Mouse (Mus musculus): ENCODE data around the gene Fam83b. TPM values are rescaled to one million over a fixed set of nuclear protein-coding genes. Genes with fewer than 3 reads are reported as not detected.

Fam83b gene
- total RNA-seq, 2 experiments from 2014 or later = 0.20 to 0.36 TPM

DNA sequence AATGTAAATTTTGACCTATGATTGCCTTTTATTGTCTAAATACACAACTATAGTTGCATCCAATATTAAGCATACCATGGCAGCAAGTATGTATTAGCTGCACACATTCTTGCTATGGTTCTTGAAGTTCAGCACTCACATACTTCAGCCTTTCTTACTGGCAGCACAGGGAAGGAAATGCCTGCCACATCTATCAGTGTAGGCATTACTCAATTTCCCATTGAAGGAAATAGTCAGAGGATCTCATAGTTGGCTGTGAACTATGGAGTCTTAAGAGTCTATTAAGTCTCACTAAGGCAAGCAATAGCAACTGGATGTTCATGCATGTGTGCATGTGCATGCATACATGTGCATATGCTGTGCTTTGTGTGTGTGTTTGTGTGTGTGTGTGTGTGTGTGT lies 41.3 kb downstream of the Fam83b start:
- intact Hi-C loops (cut with DNase I) = no loop called here
- DNase-seq = no peak

DNA sequence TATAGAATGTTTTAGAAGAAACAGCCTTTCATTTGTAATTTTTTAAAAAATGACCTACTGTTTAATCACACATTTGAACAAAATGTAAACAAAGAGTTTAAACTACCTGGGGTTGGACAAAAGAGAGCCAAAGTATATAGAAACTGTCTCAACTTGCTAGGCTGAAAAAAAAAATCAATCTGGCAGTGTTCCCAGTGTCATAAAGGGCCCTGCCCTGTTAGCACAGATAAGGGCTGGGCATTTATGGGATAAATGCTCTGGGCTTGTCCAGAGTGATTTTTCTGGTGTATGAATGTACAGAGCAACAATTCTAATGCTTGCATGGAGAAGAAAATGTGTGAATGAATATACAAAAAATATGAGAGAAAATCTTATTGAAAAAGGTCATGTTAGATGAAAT lies 43.8 kb downstream of the Fam83b start:
- no peak for DNase-seq
- intact Hi-C loops (cut with DNase I) = no loop called here

DNA sequence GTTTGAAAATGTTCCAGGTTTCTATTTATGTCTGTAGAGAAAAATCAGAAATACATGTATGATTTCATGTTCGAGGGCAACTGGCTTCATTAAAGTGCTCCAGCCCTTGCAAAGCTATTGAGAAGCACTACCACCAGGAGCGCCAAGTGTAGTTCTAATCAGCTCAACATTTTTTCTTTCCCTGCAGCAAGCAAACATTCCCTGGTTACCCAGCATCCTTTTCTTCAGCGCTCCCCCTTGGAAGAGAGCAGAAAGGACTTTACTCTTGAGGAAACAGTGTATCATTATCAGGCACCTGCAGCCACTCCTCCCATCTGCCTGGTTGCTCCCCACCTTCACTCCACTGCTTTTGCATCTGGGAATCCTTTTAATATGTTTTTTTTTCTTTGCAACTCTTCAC lies 45.3 kb downstream of the Fam83b start:
- intact Hi-C loops (cut with DNase I) = no loop called here
- no peak for DNase-seq

DNA sequence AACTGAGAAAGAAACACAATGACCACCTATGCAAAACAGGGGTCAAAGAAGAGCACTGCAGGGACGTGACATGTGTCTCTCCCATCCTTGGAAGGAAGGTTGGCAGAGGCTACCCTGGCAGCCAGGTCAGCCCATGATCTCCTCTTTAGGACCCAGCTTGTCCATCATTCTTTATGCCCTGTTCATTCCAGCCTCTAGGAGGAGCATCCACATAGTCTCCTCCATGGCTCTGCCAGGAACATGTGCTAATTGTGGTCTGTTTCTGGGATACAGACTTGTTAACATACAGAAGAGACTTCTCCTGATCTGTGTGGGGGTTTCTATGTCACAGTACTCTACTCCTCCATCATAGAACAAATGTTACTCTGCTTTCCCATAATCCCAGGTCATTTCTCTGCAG lies 48.3 kb downstream of the Fam83b start:
- intact Hi-C loops (cut with DNase I) = no loop called here
- DNase-seq = no peak

DNA sequence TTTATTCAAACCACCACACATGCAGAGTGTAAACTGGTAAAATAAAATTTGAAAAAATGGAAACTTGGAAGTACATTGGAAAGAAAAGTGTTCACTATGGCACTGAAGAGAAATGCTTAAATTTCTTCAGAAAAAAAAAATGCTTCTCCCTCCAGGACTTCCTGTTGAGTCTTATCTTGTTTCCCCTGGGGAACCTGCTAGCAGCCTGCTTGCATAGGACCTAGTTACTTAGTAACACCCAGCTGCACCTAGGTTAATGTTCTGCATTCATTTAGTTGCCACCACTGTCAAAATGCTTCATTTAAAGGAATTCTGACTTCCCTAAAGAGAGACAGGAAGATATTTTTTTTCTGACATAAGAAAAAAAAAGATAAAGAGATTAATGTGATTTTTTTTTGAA lies 61.3 kb downstream of the Fam83b start:
- no peak for DNase-seq
- intact Hi-C loops (cut with DNase I) = no loop called here

DNA sequence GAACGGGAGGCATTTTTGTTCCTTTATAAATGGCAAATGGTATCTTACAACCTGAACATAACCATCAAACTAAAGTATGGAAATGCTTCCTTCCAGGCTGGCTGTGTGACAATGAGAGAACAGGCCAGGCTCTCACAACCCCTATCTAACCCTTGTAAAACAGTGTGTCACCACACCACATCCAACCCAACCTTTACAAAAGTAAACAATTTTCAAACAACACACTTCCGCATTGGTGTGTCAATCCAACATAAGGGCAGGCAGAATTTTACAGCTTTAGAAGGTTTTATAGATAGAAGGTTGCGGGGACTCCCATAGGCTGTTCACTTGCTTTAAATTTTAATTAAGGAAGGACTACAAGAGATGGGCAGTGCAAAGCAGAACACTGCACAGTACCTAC lies 77.2 kb downstream of the Fam83b start:
- intact Hi-C loops (cut with DNase I) = no loop called here
- DNase-seq = no peak

DNA sequence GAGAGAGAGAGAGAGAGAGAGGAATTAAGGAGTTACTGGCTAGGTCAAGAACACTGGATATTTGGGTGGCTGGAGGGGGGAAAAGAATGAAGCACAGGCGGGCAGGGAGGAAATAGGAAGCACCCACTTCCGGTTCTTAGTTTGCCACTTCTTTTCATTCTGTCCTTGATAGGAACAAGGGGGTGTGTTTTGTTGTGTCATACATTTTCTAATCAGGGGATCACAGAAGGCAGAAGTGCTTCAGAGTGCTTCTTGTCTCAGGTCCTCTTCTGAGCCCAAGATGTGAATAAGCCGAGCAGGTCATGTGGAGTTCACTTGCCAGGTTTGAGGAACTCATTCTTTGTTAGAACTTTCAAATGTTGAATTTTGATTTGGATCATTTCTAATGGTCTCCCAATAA lies 86.8 kb downstream of the Fam83b start:
- intact Hi-C loops (cut with DNase I) = no loop called here
- no peak for DNase-seq

DNA sequence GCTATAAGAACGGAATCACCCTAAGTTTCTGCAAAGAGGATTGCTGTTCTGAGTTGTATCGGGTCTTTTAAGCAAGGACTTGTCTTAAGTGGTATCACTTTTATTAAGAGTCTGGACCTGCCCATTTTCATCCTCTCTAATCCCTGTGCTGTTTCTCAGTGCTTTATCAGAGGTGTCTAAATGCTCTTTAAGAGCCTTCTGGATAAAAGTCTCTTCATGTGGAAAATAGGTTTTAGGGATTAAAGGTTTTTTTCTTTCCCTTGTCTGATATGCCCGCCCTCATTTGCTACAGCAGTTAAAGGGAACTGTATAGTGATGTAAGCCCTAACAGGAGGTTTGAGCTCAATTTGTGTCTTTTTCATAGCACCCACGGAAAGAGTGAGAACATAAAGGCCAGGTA lies 97.4 kb downstream of the Fam83b start:
- intact Hi-C loops (cut with DNase I) = no loop called here
- DNase-seq = no peak

DNA sequence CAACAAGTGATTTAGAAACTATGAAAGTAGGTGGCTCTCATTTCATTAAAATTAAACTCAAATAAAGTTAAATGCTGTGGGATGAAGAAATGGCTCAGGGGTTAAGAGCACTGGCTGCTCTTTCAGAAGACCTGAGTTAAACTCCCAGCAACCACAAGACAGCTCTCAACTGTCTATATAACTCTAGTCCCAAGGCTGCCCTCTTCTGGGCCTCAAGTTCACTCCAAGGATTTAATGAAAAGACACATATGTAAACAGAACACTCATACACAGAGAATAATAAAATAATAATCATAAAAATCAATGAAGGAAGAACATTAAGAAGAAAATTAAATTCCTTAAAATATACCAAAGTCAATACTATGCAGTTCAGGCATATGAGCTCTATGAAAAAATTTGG lies 105.4 kb downstream of the Fam83b start:
- intact Hi-C loops (cut with DNase I) = no loop called here
- DNase-seq = no peak

DNA sequence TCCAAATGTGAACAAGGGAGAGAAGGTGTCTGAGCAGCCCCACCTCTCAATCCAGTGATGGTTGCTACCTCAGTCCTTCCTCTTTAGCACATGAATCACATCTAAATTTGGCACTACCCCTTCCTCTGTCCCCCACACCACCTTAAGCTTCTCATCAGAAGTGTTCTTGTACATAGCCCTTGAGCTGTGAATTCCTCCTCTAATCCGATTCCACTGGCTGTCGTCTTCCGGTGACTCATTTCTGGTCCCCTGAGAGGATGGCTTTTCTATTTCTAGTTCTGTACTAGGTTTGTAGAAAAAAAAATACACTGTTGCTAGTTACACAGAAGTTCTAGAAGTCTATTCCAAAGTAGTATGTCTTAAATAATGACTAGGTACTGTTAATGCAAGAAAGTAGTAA lies 111.2 kb downstream of the Fam83b start:
- no peak for DNase-seq
- intact Hi-C loops (cut with DNase I) = no loop called here

Other genes with a start within 250 kb of the Fam83b start
- gene Hcrtr2, start 243.3 kb downstream of the Fam83b start, total RNA-seq (2021) = not detected

All from heart, postnatal 14 days (tissue).